Mouse (Mus musculus): ENCODE measurements around the gene BC024978.
"Not testable (repeated sequence)": the region's sequence is repeated elsewhere in the genome, so short reads cannot be mapped to it uniquely, and the experiment has no call there.

The BC024978 gene

GRCm38 (mm10) chr7:27224877-27225575, 29.4 kb downstream of the BC024978 start:
- peak; percentile 60 for DNase-seq (ENCODE audit: low read depth)

GRCm38 (mm10) chr7:27227276-27227675, 31.7 kb downstream of the BC024978 start:
- DNase-seq (ENCODE audit: low read depth) = no peak

- no peak for DNase-seq (ENCODE audit: low read depth)
These were observed 32.1 kb downstream of the BC024978 start for GRCm38 (mm10) chr7:27227676-27228075.

GRCm38 (mm10) chr7:27228281-27228821, 32.8 kb downstream of the BC024978 start, which contains the start of gene Itpkc:
TSS of gene Itpkc (minus strand) at chr7:27228661.
- peak; percentile 92 for DNase-seq (ENCODE audit: low read depth)

- no peak for DNase-seq (ENCODE audit: low read depth)
These were observed 33.3 kb downstream of the BC024978 start for GRCm38 (mm10) chr7:27228865-27229264.

GRCm38 (mm10) chr7:27230781-27231180, 35.2 kb downstream of the BC024978 start:
- no peak for DNase-seq (ENCODE audit: low read depth)

GRCm38 (mm10) chr7:27231693-27232331, 36.2 kb downstream of the BC024978 start:
- DNase-seq (ENCODE audit: low read depth) = peak; percentile 99

- peak; percentile 98 for DNase-seq (ENCODE audit: low read depth)
These were observed 37.2 kb downstream of the BC024978 start, which contains the start of gene Coq8b for GRCm38 (mm10) chr7:27232781-27233281. TSS of gene Coq8b (plus strand) at chr7:27233023.

GRCm38 (mm10) chr7:27233300-27233699, 37.7 kb downstream of the BC024978 start:
- DNase-seq (ENCODE audit: low read depth) = no peak

GRCm38 (mm10) chr7:27235726-27236125, 40.1 kb downstream of the BC024978 start:
- no peak for DNase-seq (ENCODE audit: low read depth)

GRCm38 (mm10) chr7:27237527-27237926, 41.9 kb downstream of the BC024978 start:
- DNase-seq (ENCODE audit: low read depth) = no peak

GRCm38 (mm10) chr7:27238568-27238967, 43.0 kb downstream of the BC024978 start:
- DNase-seq (ENCODE audit: low read depth) = no peak

- DNase-seq (ENCODE audit: low read depth) = no peak
These were observed 47.6 kb downstream of the BC024978 start for GRCm38 (mm10) chr7:27243211-27243610.

GRCm38 (mm10) chr7:27244088-27244487, 48.5 kb downstream of the BC024978 start:
- not testable (repeated sequence) for DNase-seq (ENCODE audit: low read depth)

GRCm38 (mm10) chr7:27249146-27249545, 53.6 kb downstream of the BC024978 start:
- no peak for DNase-seq (ENCODE audit: low read depth)

- no peak for DNase-seq (ENCODE audit: low read depth)
These were observed 54.3 kb downstream of the BC024978 start for GRCm38 (mm10) chr7:27249928-27250327.

- no peak for DNase-seq (ENCODE audit: low read depth)
These were observed 56.4 kb downstream of the BC024978 start for GRCm38 (mm10) chr7:27251946-27252345.

GRCm38 (mm10) chr7:27255721-27256120, 60.1 kb downstream of the BC024978 start:
- DNase-seq (ENCODE audit: low read depth) = no peak

GRCm38 (mm10) chr7:27257046-27257851, 61.7 kb downstream of the BC024978 start:
- peak; percentile 78 for DNase-seq (ENCODE audit: low read depth)

GRCm38 (mm10) chr7:27257852-27258204, 62.2 kb downstream of the BC024978 start:
- DNase-seq (ENCODE audit: low read depth) = no peak

- DNase-seq (ENCODE audit: low read depth) = peak; percentile 71
These were observed 62.8 kb downstream of the BC024978 start, which contains the start of gene Numbl for GRCm38 (mm10) chr7:27258205-27258899. TSS of gene Numbl (plus strand) at chr7:27258433.
